Mouse (Mus musculus) liver, embryonic 14.5 days (tissue): Measurements from ENCODE around the gene Mtfp1. TPM values are rescaled to one million over a fixed set of nuclear protein-coding genes. Genes with fewer than 3 reads are reported as not detected.
"Not testable (repeated sequence)": the region's sequence is repeated elsewhere in the genome, so short reads cannot be mapped to it uniquely, and the experiment has no call there.

Source experiments
- ATAC-seq: fragments of 200-750 bp; cut with Nextera tagmentation; 2 replicates; pipeline ENCODE4 v1.8.0; 2017; ENCODE audit warnings: moderate number of reproducible peaks, mild to moderate bottlenecking, moderate library complexity; ENCODE audit not compliant: insufficient read depth
- DNase-seq, 3 experiments: peaks; one replicate each; pipeline ENCODE4 v3.0.0-alpha.2; 2012 to 2013; ENCODE audit warnings: low read depth in 3 of 3, low spot score in 3 of 3
- H3K27ac ChIP-seq: fragments of 300-500 bp; sonication (generic); 2 replicates; pipeline ENCODE4 v1.5.1; 2014; ENCODE audit warnings: moderate library complexity, mild to moderate bottlenecking, control low read depth, inconsistent platforms
- H3K27me3 ChIP-seq: fragments of 300-500 bp; sonication (generic); 2 replicates; pipeline ENCODE4 v1.6.1; 2014; ENCODE audit warnings: mild to moderate bottlenecking, low read length, moderate library complexity; ENCODE audit not compliant: control insufficient read depth, insufficient read depth
- H3K36me3 ChIP-seq: fragments of 300-500 bp; sonication (generic); replicated peaks from 2 replicates; pipeline ENCODE4 v1.6.1; 2014; ENCODE audit warnings: low read depth; ENCODE audit not compliant: control insufficient read depth, insufficient read depth
- H3K4me1 ChIP-seq, 2 experiments: fragments of 200-500 bp in 1 of 2; fragments of 300-500 bp in 1 of 2; sonication (generic) in 1 of 2; replicated peaks; 2 replicates each; pipeline ENCODE4 v1.6.1; 2012 to 2014; ENCODE audit warnings: antibody characterized with exemption in 1 of 2, inconsistent platforms in 1 of 2, low read length in 1 of 2; ENCODE audit not compliant: control insufficient read depth in 2 of 2, insufficient read depth in 2 of 2
- H3K4me2 ChIP-seq: fragments of 300-500 bp; sonication (generic); 2 replicates; pipeline ENCODE4 v1.6.1; 2014; ENCODE audit warnings: low read depth, mild to moderate bottlenecking, control low read depth, moderate library complexity
- H3K4me3 ChIP-seq, 2 experiments: fragments of 200-500 bp in 1 of 2; fragments of 300-500 bp in 1 of 2; sonication (generic) in 1 of 2; 2 replicates each; pipeline ENCODE4 v1.5.1; 2012 to 2014; ENCODE audit warnings: low read depth in 2 of 2, low read length in 2 of 2, mild to moderate bottlenecking in 2 of 2, control low read depth in 1 of 2, inconsistent platforms in 1 of 2, moderate library complexity in 1 of 2; ENCODE audit not compliant: insufficient read depth in 1 of 2
- H3K9ac ChIP-seq: fragments of 300-500 bp; sonication (generic); replicated peaks from 2 replicates; pipeline ENCODE4 v1.6.1; 2014; ENCODE audit warnings: mild to moderate bottlenecking, control low read depth, moderate library complexity
- H3K9me3 ChIP-seq: fragments of 300-500 bp; sonication (generic); 2 replicates; pipeline ENCODE4 v1.6.1; 2016; ENCODE audit warnings: low read length, mixed read lengths; ENCODE audit not compliant: control insufficient read depth
- CTCF ChIP-seq: IDR thresholded peaks from 2 replicates; pipeline ENCODE4 v1.5.1; 2016; ENCODE audit warnings: antibody characterized with exemption, low read depth, control low read depth
- EP300 ChIP-seq: IDR thresholded peaks from 2 replicates; pipeline ENCODE4 v1.6.1; 2016; ENCODE audit warnings: antibody characterized with exemption, low read depth
- WGBS: fragments of 180-500 bp; shearing (Covaris S2); extraction: QIAGEN DNeasy Blood & Tissue Kit; methylation state at CpG from one replicate; pipeline ENCODE4 v1.1.7; 2014; ENCODE audit not compliant: insufficient replicate concordance; 5-methylcytosine and 5-hydroxymethylcytosine counted together
- polyA plus RNA-seq, 2 experiments: library from polyadenylated mRNA; depleted of rRNA in 1 of 2; stranded (reverse) in 1 of 2; unstranded in 1 of 2; fragments of >200 nt; fragmentation: Nextera tagmentation in 1 of 2; extraction: Ambion mirVana in 1 of 2; gene quantifications; 2 replicates each; pipeline versions ENCODE4 v1.2.1 to v1.2.3; 2012 to 2014

Gene Mtfp1
- polyA plus RNA-seq, 2 experiments, result 13.3 to 20.6 TPM

- no peak overlapping the region for H3K27ac ChIP-seq
- ATAC-seq, result peak; percentile 55
- H3K9me3 ChIP-seq, result no peaks in the 10 kb centered on the region
- no peak for DNase-seq
- no peaks in the 10 kb centered on the region for H3K36me3 ChIP-seq
- H3K4me1 ChIP-seq, result peaks cover 16 to 37% of the 10 kb centered on the region in 2 experiments
- TF ChIP-seq CTCF, result no peak
- TF ChIP-seq EP300, result no peak
- H3K4me3 ChIP-seq, result peak overlapping the region; percentile 43 to 65
- 3% methylated on average over 41 of the region's 41 CpGs for WGBS
- H3K4me2 ChIP-seq, result peak overlapping the region; percentile 81
- H3K27me3 ChIP-seq, result peaks cover 32% of the 10 kb centered on the region
- H3K9ac ChIP-seq, result peak overlapping the region; percentile 63
Observed at GRCm38 (mm10) chr11:4118081-4118921, 23.1 kb upstream of the Mtfp1 start.

GRCm38 (mm10) chr11:4117372-4118071, 22.3 kb upstream of the Mtfp1 start:
- Histone ChIP-seq H3K36me3 (no peaks in the 10 kb centered on the region), H3K4me1 (peaks cover 12 to 29% of the 10 kb centered on the region in 2 experiments), H3K27ac (no peak overlapping the region), H3K4me3 (peak overlapping the region; percentile 43 to 65), H3K27me3 (peaks cover 32% of the 10 kb centered on the region), H3K9ac (peak overlapping the region; percentile 63; the same call in 1 of the 2 replicates), H3K4me2 (peak overlapping the region; percentile 81), H3K9me3 (no peaks in the 10 kb centered on the region)
- 8% methylated on average over 3 of the region's 3 CpGs for WGBS
- ATAC-seq (peak; percentile 42), DNase-seq (no peak)
- TF ChIP-seq EP300 (no peak), CTCF (peak; percentile 30; the same call in 1 of the 2 replicates)

- H3K4me3 ChIP-seq, result peak overlapping the region; percentile 0 to 65; a peak in 3 of 4 replicates
- H3K9me3 ChIP-seq, result no peaks in the 10 kb centered on the region
- peak overlapping the region; percentile 7; the same call in 1 of the 2 replicates for H3K9ac ChIP-seq
- ATAC-seq (peak; percentile 52), DNase-seq (no peak)
- H3K4me2 ChIP-seq, result peak overlapping the region; percentile 81
- H3K27ac ChIP-seq, result no peak overlapping the region
- peaks cover 12 to 27% of the 10 kb centered on the region in 2 experiments for H3K4me1 ChIP-seq
- WGBS, result 27% methylated on average over 11 of the region's 11 CpGs
- H3K27me3 ChIP-seq, result peaks cover 32% of the 10 kb centered on the region
- no peak for TF ChIP-seq CTCF
- TF ChIP-seq EP300, result no peak
- H3K36me3 ChIP-seq, result no peaks in the 10 kb centered on the region
Observed at GRCm38 (mm10) chr11:4116458-4117141, 21.4 kb upstream of the Mtfp1 start.

- H3K4me2 ChIP-seq, result no peak overlapping the region
- peaks cover 12 to 27% of the 10 kb centered on the region in 2 experiments for H3K4me1 ChIP-seq
- TF ChIP-seq EP300 (no peak), CTCF (no peak)
- no peaks in the 10 kb centered on the region for H3K9me3 ChIP-seq
- no peak overlapping the region for H3K9ac ChIP-seq
- 83% methylated on average over 4 of the region's 4 CpGs for WGBS
- ATAC-seq, result no peak
- peaks cover 32% of the 10 kb centered on the region for H3K27me3 ChIP-seq
- no peak for DNase-seq
- H3K36me3 ChIP-seq, result no peaks in the 10 kb centered on the region
- no peak overlapping the region for H3K27ac ChIP-seq
- no peak overlapping the region for H3K4me3 ChIP-seq
Observed at GRCm38 (mm10) chr11:4115407-4115806, 20.2 kb upstream of the Mtfp1 start.

GRCm38 (mm10) chr11:4114541-4114940, 19.3 kb upstream of the Mtfp1 start:
- WGBS, result 57% methylated on average over 6 of the region's 6 CpGs
- peaks cover 12 to 27% of the 10 kb centered on the region in 2 experiments for H3K4me1 ChIP-seq
- not testable (repeated sequence) for H3K27ac ChIP-seq, ATAC-seq, H3K4me3 ChIP-seq, DNase-seq, H3K9ac ChIP-seq, H3K4me2 ChIP-seq, H3K36me3 ChIP-seq, H3K9me3 ChIP-seq
- H3K27me3 ChIP-seq, result peaks cover 23% of the 10 kb centered on the region
